Mouse (Mus musculus): Measurements from ENCODE around the gene Slc35b2.

Slc35b2 gene

DNA sequence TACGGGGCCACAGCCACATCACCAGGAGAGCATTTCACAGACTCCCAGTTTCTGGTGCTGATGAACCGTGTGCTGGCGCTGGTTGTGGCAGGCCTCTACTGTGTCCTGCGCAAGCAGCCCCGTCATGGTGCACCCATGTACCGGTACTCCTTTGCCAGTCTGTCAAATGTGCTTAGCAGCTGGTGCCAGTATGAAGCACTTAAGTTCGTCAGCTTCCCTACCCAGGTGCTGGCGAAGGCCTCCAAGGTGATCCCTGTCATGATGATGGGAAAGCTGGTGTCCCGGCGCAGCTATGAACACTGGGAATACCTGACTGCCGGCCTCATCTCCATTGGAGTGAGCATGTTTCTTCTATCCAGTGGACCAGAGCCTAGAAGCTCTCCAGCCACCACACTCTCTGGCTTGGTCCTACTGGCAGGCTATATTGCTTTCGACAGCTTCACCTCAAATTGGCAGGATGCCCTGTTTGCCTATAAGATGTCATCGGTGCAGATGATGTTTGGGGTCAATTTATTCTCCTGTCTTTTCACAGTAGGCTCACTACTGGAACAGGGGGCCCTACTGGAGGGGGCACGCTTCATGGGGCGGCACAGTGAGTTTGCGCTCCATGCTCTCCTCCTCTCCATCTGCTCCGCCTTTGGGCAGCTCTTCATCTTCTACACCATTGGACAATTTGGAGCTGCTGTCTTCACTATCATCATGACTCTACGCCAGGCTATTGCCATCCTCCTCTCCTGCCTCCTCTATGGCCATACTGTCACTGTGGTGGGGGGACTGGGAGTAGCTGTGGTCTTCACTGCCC is 2.9 kb downstream of the Slc35b2 start:
- no peak for DNase-seq

DNA sequence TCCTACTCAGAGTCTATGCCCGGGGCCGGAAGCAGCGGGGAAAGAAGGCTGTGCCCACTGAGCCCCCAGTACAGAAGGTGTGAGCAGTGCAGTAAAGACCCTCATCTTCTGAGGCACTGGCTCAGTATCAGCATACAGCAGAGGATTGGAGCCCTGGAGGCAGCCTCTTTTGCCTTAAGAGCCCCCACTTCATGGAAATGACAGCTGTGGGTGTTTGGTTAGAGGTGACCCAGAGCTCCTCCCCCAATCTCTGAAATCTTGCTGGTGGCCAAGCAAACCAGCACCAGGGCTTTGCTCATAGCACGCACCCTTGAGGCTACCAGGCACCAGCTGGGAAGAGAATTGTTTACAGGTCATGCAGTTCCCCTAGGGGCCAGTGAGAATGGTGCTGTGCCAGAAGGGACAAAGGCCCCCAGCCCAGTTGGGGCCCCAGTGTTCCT is 3.5 kb downstream of the Slc35b2 start:
- no peak for DNase-seq

DNA sequence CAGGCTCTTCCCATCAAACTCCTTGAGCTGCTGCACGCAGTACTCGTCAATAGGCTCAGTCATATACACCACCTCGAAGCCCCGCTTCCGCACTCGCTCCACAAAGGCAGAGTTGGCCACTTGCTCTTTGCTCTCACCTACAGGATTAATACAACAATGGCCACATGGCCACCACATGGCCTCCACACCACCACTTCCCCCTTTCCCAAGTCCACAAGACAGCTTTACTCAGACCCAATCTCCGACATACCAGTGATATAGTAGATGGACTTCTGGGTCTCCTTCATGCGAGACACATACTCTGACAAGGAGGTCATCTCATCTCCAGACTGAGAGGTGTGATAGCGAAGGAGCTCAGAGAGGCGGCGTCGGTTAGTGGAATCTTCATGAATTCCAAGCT is 5.3 kb downstream of the Slc35b2 start:
- no peak for DNase-seq

GRCm38 (mm10) chr17:45569999-45570398 is 6.3 kb downstream of the Slc35b2 start:
- DNase-seq: no peak

DNA sequence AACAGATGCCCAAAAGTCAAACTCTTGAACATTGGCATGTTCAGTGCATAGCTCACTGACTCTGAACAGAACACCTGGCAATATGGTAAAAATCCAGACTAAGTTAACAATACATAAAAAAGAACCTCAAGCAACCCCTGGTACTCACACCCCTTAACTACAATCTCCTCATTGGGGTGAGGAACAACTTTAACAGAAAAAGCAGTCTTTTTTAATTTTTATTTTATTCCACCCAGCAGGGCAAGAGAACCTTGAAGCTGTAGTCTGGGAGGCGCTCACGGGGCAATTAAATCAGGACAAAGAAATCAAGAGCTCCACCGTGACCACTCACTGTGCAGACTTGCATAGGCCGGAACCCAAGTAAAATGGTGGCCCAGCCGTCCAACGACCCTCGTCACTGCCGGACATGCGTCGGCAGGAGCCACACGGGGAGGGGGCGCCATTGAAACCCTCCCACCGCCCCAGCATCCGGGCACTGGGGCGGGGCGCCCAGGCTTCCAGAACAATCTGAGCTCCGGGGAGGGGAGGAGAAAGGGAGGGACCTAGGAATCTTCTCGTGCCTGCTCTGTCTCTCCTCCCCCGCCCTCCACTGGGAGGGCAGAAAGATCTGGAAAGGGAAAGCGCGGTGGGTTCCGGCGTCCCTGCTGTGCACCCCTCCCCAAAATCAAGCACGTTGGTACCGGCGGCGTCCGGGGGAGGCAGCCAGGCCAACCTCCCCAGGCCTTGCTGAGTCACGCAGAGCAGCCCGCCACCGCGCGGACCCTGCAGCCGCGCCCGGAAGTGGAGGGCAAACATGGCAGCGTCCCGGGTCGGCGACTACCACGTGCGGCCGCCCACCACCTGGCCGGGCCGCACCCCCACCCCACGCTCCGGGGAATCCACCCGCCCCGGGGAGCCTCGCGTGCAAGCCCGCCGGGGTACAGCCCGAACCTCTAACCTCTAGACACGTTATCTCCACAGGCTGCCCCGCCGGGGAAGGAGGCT is 8.7 kb downstream of the Slc35b2 start:
- DNase-seq: peak; percentile 90

GRCm38 (mm10) chr17:45573087-45573779 is 9.6 kb downstream of the Slc35b2 start, which contains the start of gene Hsp90ab1:
Gene Hsp90ab1, minus strand, starts transcription at chr17:45573271.
- peak; percentile 99 for DNase-seq

GRCm38 (mm10) chr17:45573780-45574123 is 10.1 kb downstream of the Slc35b2 start:
- DNase-seq: peak; percentile 99

GRCm38 (mm10) chr17:45574129-45574761 is 10.6 kb downstream of the Slc35b2 start:
- peak; percentile 76 for DNase-seq

DNA sequence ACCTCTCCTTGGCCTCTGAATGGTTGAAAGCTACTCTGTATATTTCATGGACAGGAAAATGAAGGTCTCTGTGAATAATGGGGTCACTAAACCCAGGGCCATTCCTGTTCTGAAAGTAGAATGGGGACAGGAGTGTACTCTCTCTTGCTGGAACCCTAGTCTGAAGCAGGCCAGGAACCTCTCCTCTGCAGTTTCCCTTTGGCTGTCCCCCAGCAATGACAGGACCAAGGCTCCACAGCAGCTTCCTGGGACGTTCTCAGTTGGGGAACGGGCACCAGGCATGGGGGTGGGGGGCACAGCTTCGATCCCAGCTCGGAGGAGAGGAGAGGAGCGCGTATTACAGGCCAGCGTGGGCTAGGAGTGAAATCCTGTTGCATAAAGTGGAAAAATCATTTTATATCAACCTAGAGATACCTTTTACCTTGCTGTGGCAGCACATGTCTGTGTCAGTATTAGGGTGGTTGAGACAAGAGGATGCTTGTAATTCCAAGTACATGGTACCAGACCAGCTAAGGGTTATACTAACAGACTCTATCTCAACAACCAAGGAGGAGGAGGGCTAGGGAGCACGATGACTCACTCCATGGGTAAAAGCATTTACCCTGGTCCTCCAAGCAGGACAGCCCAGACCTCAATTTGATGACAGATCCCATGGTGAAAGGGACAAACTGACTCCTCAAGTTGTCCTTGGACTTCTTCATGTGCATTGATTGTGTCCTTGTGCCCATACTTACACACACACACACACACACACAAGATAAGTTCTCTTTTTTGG is 11.6 kb downstream of the Slc35b2 start:
- no peak for DNase-seq

DNA sequence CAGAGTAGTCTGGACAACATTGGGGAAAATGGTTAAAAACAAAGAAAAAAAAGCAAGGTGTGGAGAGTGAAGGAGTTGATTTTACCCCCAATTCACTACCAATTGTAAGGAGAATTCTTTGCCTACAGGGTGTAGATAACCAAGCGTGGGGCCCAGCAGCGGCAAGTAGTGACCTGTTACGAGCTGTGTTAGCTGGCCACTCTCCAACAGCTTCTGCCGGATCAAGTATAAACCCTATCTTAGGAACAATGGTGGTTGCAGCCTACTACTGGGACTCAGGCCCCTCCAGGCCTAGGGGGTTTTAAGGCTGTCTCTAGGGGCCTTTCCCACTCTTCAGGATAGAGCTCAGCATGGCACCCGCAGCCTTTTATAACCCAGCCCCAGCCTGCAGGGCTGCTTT is 14.6 kb downstream of the Slc35b2 start:
- no peak for DNase-seq

DNA sequence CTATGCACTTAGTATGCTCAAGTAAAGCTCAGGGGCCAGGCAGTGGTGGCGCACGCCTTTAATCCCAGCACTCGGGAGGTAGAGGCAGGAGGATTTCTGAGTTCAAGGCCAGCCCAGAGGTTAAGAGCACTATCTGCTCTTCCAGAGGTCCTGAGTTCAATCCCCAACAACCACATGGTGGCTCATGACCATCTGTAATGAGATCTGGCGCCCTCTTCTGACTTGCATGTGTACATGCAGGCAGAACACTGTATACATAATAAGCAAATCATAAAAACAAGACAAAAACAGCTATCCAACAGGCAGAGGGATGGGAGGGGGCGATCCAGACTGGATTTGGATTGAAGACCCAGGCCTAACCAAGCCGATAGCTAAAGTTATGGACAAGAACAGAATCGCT is 15.2 kb downstream of the Slc35b2 start:
- DNase-seq: no peak

DNA sequence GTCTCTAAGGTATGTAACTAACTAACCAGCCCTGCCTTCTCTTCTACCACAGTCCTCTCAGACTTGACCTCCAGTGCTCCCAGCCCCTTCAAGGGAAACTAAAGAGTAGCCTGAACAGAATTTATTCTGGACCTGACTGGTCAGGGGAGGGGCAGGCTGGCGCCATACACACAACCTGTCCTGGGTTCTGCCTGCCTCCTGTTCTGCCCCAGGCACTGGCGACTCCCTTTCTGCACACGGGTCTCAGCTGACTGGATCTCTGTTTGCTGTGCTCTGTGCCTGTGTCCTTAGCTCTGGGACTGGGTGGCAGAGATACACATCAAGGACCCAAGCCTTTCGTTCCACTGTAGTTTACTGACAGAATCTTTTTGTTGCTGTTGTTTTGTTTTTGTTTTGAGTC is 15.9 kb downstream of the Slc35b2 start:
- DNase-seq: no peak

- DNase-seq: peak; percentile 77
Measured at GRCm38 (mm10) chr17:45580958-45581477, 17.3 kb downstream of the Slc35b2 start.

DNA sequence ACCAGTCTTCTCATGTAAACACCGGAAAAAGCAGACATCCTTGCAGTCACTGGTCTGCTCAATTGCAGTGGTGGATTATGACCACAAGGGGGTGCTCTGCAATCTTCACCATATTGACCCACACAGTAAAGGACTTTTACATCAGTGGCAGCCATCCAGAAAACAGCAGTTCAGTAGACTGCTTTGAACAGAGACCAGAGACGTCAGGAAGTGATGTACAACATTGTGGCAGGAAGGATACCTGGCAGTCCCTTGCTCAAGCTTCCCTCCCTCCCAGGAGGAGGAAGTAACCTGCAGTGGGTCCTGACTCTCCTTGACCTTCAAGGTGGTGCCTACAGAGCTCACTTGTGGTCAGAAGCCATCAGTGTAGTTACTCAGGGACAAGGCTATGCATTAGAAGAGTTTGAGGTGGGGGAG is 17.9 kb downstream of the Slc35b2 start:
- peak; percentile 89 for DNase-seq

DNA sequence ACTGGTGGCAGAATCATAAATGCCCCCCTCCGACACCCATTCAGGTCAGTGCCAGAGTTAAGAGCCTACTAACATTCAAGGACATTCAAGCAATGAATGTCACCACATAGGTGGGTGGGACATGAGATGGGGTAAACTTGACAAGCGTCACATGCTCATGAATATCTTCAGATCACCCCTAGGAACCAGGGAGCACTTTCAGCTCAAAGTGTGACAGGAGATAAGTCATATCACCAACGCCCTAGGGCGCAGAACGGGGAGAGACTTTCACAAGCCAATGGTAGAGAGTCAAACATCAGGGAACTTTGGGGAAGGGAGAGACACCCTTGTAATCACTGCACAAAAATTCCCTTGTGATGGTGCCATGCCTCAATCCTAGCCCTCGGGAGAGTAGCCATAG is 18.5 kb downstream of the Slc35b2 start:
- DNase-seq: no peak

- peak; percentile 62 for DNase-seq
Measured at GRCm38 (mm10) chr17:45582715-45583355, 19.2 kb downstream of the Slc35b2 start.

DNA sequence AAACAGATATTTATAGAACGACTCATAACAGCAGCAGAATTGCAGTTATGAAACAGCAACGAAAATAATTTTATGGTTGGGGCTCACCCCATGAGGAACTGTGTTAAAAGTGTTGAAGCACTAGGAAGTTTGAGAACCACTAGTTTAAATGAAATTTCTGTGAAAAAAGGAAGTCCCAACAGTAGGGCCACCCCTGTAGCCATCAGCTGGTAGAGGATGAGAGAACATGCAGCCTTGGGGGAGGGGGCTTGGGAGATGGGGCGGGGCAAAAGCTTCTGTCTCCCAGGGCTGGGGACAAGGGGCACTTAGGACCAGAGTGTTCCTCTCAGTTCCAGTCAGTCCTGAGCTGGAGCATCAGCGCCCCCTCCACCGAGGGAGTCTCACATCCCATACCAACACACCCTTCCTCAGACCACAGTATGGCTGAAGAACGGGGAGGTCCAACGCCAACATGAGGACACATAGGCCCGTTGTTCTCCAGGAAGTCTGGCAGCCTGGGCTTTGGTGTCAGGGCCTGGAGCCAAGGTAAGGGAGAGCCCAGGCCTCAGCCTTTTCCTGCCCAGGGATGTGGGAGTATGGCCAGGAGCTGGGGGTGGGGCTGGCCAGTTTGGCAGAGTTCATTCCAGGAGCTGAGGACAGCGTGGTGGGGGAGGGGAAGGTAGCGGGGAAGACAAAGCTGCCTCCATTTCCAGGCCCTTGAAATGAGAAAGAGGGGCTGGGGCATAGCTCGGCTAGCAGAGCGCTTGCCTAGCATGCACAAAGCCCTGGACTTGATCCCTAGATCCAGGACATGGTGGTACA is 20.6 kb downstream of the Slc35b2 start:
- DNase-seq: peak; percentile 94

DNA sequence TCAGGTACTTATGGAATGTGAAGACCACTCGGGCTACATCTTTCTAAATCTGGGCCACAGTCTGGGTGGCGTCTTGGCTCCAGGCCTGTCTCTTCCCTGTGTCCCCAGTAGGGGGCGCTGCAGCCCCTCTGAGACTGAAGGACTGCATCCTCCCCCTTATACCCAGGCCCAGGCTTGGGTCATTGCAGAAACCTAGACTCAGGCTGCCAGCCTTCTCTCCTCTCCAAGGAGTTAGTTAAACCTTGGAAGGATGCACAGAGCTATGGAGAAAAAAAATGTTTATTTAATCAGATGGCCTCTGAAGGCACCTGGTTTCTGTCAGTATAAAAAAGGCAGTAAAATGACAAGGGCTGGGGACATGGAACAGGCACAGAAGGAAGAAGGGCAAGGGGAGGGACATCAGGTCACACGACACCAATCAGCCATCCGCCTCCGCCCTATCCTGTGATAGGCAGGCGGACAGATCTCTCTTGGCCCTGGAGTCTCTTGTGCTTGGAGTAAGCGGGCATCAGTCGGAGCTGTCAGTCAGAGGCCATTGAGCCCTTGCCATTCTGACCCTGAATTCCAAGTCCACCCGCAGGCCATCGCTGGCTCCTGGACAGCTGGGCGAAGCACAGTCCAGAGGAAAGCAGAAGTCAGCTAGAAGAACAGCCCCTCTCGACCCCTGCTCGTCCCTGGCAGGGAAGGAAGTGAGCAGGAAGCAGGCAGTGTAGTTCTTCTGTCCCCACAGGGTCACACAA is 21.4 kb downstream of the Slc35b2 start:
- peak; percentile 86 for DNase-seq

- DNase-seq: no peak
Measured at GRCm38 (mm10) chr17:45585725-45586448, 22.2 kb downstream of the Slc35b2 start.

Measured in lung, postnatal 36 days (tissue).